Mouse (Mus musculus): ENCODE results near the gene Tox3.

The Tox3 gene

GRCm38 (mm10) chr8:90348178-90348925 is at the start of gene Tox3:
Gene Tox3, minus strand, starts transcription at chr8:90348343.
- DNase-seq (ENCODE audit: low read depth, low spot score): no peak

GRCm38 (mm10) chr8:90392643-90393042 is 44.5 kb upstream of the Tox3 start:
- no peak for DNase-seq (ENCODE audit: low read depth, low spot score)

- DNase-seq (ENCODE audit: low read depth, low spot score): no peak
These were observed 43.4 kb upstream of the Tox3 start for GRCm38 (mm10) chr8:90391483-90392074.

GRCm38 (mm10) chr8:90390827-90391226 is 42.7 kb upstream of the Tox3 start:
- no peak for DNase-seq (ENCODE audit: low read depth, low spot score)

- no peak for DNase-seq (ENCODE audit: low read depth, low spot score)
These were observed 30.9 kb upstream of the Tox3 start for GRCm38 (mm10) chr8:90379064-90379463.

GRCm38 (mm10) chr8:90378036-90378435 is 29.9 kb upstream of the Tox3 start:
- DNase-seq (ENCODE audit: low read depth, low spot score): no peak

- no peak for DNase-seq (ENCODE audit: low read depth, low spot score)
These were observed 23.6 kb upstream of the Tox3 start for GRCm38 (mm10) chr8:90371611-90372222.

- DNase-seq (ENCODE audit: low read depth, low spot score): no peak
These were observed 21.7 kb upstream of the Tox3 start for GRCm38 (mm10) chr8:90369876-90370275.

GRCm38 (mm10) chr8:90356729-90357128 is 8.6 kb upstream of the Tox3 start:
- DNase-seq (ENCODE audit: low read depth, low spot score): no peak

GRCm38 (mm10) chr8:90354782-90355181 is 6.6 kb upstream of the Tox3 start:
- no peak for DNase-seq (ENCODE audit: low read depth, low spot score)

GRCm38 (mm10) chr8:90353960-90354540 is 5.9 kb upstream of the Tox3 start:
- no peak for DNase-seq (ENCODE audit: low read depth, low spot score)

GRCm38 (mm10) chr8:90353499-90353898 is 5.4 kb upstream of the Tox3 start:
- no peak for DNase-seq (ENCODE audit: low read depth, low spot score)

- DNase-seq (ENCODE audit: low read depth, low spot score): no peak
These were observed 4.8 kb upstream of the Tox3 start for GRCm38 (mm10) chr8:90352991-90353390.

GRCm38 (mm10) chr8:90349709-90350562 is 1.8 kb upstream of the Tox3 start:
- no peak for DNase-seq (ENCODE audit: low read depth, low spot score)

GRCm38 (mm10) chr8:90348926-90349683 is 962 bp upstream of the Tox3 start:
- no peak for DNase-seq (ENCODE audit: low read depth, low spot score)

GRCm38 (mm10) chr8:90347581-90348177 is 464 bp downstream of the Tox3 start:
- DNase-seq (ENCODE audit: low read depth, low spot score): no peak

GRCm38 (mm10) chr8:90346880-90347535 is 1.1 kb downstream of the Tox3 start:
- no peak for DNase-seq (ENCODE audit: low read depth, low spot score)

GRCm38 (mm10) chr8:90346138-90346879 is 1.8 kb downstream of the Tox3 start:
- no peak for DNase-seq (ENCODE audit: low read depth, low spot score)
